Mouse (Mus musculus) CD8-positive naive resting alpha-beta T cell, adult 2 months (primary cell): ENCODE results near the gene Lats1.

Experiments
- DNase-seq, 2 experiments: peaks; one replicate each; pipeline ENCODE4 v3.0.0; 2022; ENCODE audit warnings: low read depth in 2 of 2, low spot score in 2 of 2

Gene Lats1

GRCm38 (mm10) chr10:7680731-7681301 is at the start of gene Lats1, which contains the start of gene Pcmt1:
Gene Lats1 (plus strand): TSS chr10:7681214.
Gene Pcmt1 (minus strand): TSS chr10:7681136.
- peak; percentile 80 to 86 for DNase-seq

- DNase-seq, result no peak
These were observed 40.6 kb upstream of the Lats1 start for GRCm38 (mm10) chr10:7640366-7640765.

GRCm38 (mm10) chr10:7645911-7646310 is 35.1 kb upstream of the Lats1 start:
- no peak for DNase-seq

- no peak for DNase-seq
These were observed 32.0 kb upstream of the Lats1 start for GRCm38 (mm10) chr10:7649059-7649458.

GRCm38 (mm10) chr10:7651057-7651456 is 30.0 kb upstream of the Lats1 start:
- no peak for DNase-seq

GRCm38 (mm10) chr10:7662471-7663141 is 18.4 kb upstream of the Lats1 start:
- DNase-seq, result no peak

- DNase-seq, result peak; percentile 85
These were observed 17.6 kb upstream of the Lats1 start for GRCm38 (mm10) chr10:7663159-7664026.

GRCm38 (mm10) chr10:7664027-7664526 is 16.9 kb upstream of the Lats1 start:
- no peak for DNase-seq

- DNase-seq, result no peak
These were observed 16.1 kb upstream of the Lats1 start for GRCm38 (mm10) chr10:7664889-7665288.

- DNase-seq, result peak; percentile 76 to 83
These were observed 13.6 kb upstream of the Lats1 start, which contains the start of gene Nup43 for GRCm38 (mm10) chr10:7667342-7667802. Gene Nup43 (plus strand): TSS chr10:7667503.

- peak; percentile 6 to 38 for DNase-seq
These were observed 7.3 kb upstream of the Lats1 start for GRCm38 (mm10) chr10:7673673-7674072.

- DNase-seq, result peak; percentile 42 to 50
These were observed 470 bp downstream of the Lats1 start for GRCm38 (mm10) chr10:7681343-7682025.

GRCm38 (mm10) chr10:7682249-7682648 is 1.2 kb downstream of the Lats1 start:
- no peak for DNase-seq

GRCm38 (mm10) chr10:7686902-7687301 is 5.9 kb downstream of the Lats1 start:
- no peak for DNase-seq

GRCm38 (mm10) chr10:7695286-7695685 is 14.3 kb downstream of the Lats1 start:
- DNase-seq, result peak; percentile 9 to 44

- no peak for DNase-seq
These were observed 19.1 kb downstream of the Lats1 start for GRCm38 (mm10) chr10:7700120-7700519.

- DNase-seq, result no peak
These were observed 21.6 kb downstream of the Lats1 start for GRCm38 (mm10) chr10:7702586-7702985.

- no peak for DNase-seq
These were observed 29.1 kb downstream of the Lats1 start for GRCm38 (mm10) chr10:7710121-7710520.

- no peak for DNase-seq
These were observed 31.5 kb downstream of the Lats1 start for GRCm38 (mm10) chr10:7712506-7712905.

- DNase-seq, result no peak
These were observed 34.0 kb downstream of the Lats1 start for GRCm38 (mm10) chr10:7715056-7715455.
